Mouse (Mus musculus): ENCODE measurements around the gene Dnajb2.

DNA sequence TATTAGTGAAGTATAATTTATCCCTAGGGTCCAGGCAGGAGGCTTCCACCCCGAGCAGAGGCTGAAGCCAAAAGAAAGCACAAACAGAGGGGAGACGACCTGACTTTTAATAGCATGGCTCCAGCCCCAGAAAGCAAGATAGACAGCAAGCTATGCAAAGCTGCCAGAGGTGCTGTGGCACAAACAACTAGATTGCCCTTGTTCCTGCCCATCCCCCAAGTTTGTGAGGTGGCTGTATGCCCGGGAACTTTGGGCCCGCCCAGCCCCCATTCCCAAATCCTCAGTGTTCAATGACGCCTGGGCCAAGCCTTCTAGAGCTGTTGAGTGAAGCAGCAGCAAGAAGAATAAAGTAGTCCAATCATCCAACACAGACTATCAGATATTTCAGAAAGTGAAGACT is 21.3 kb upstream of the Dnajb2 start:
- no peak for TF ChIP-seq CTCF (IDR thresholded peaks at IDR 0.05; ENCODE audit: low read depth)
- peak; percentile 30 for TF ChIP-seq EP300 (optimal IDR thresholded peaks at IDR 0.05)

All from stomach, postnatal 0 days (tissue).